Comparison of ENCODE assay signal across 8 mouse cellular contexts in the genomic region with DNA sequence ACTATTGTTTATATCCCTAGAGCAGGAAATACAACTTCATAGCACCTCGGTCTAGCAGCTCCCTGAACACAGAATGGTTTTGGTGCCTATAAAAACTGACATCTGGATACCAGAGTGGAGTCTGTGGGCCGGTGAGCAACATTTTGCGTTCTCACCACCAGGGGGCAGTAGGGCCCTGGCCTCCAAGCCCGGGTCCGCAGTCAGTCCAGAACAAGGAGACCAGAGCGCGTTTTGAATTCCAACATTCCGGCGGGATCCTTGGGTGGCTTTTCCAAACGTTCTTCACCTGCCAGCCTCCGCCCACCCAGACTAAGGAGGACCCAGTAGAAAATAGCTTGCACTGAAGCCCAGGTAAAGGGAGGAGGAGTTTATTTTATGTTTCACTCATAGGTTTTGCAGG. TPM values are rescaled to one million over a fixed set of nuclear protein-coding genes. Genes with fewer than 3 reads are reported as not detected.
A peak's percentile ranks its signal among the peaks of the same experiment; 100 is the strongest.
DNase-seq lines count a peak whose midpoint lies in the region; ATAC-seq and TF ChIP-seq lines count a peak whose summit lies in the region.

No protein-coding gene starts in this region.

- peaks cover 15% of the 10 kb centered on the region for H3K27me3 ChIP-seq in forebrain, postnatal 0 days (ENCODE audit: insufficient read depth, low read length)
- H3K27me3 ChIP-seq in hindbrain, embryonic 14.5 days (ENCODE audit: control insufficient read depth, insufficient read depth, low read length), result peaks cover 37% of the 10 kb centered on the region
- peaks cover 40% of the 10 kb centered on the region for H3K27me3 ChIP-seq in megakaryocyte, embryonic 14.5 days (replicated peaks)

- no peaks in the 10 kb centered on the region for H3K36me3 ChIP-seq in forebrain, postnatal 0 days (ENCODE audit: insufficient read depth)
- no peaks in the 10 kb centered on the region for H3K36me3 ChIP-seq in hindbrain, embryonic 14.5 days (replicated peaks; ENCODE audit: control insufficient read depth, insufficient read depth)
- no peaks in the 10 kb centered on the region for H3K36me3 ChIP-seq in megakaryocyte, embryonic 14.5 days (replicated peaks; ENCODE audit: low read length)

- ATAC-seq in forebrain, postnatal 0 days, result peak; percentile 48; the same call in 1 of the 2 replicates
- ATAC-seq in hindbrain, embryonic 14.5 days (ENCODE audit: low FRiP score), result peak; percentile 64

- DNase-seq in MN1 (ENCODE audit: low spot score), result peak; percentile 91
- peak; percentile 78 for DNase-seq in cerebellum, adult 11-12 months
- DNase-seq in forebrain, postnatal 0 days, result peak; percentile 84
- DNase-seq in hindbrain, embryonic 14.5 days (ENCODE audit: low spot score), result peak; percentile 86
- peak; percentile 77 to 86 for DNase-seq in layer of hippocampus, postnatal 25 days (ENCODE audit: extremely low spot score in 1 of 2, low spot score in 1 of 2)
- peak; percentile 84 to 88 for DNase-seq in right cerebral cortex, postnatal 10 days (ENCODE audit: low spot score in 2 of 2)
- DNase-seq in urinary bladder, postnatal 25 days (ENCODE audit: low spot score), result peak; percentile 89

- no peak overlapping the region for H3K27ac ChIP-seq in forebrain, postnatal 0 days (ENCODE audit: low read depth, low read length)
- no peak overlapping the region for H3K27ac ChIP-seq in hindbrain, embryonic 14.5 days

- peaks cover 12% of the 10 kb centered on the region; the same call in 1 of the 2 replicates for H3K4me1 ChIP-seq in forebrain, postnatal 0 days (ENCODE audit: insufficient read depth)
- H3K4me1 ChIP-seq in hindbrain, embryonic 14.5 days (replicated peaks; ENCODE audit: control insufficient read depth, insufficient read depth, low read length), result peaks cover 25% of the 10 kb centered on the region
- H3K4me1 ChIP-seq in megakaryocyte, embryonic 14.5 days, result peaks cover 48% of the 10 kb centered on the region

- H3K9ac ChIP-seq in forebrain, postnatal 0 days, result no peak overlapping the region
- H3K9ac ChIP-seq in hindbrain, embryonic 14.5 days, result no peak overlapping the region

- peak overlapping the region; percentile 16 for H3K4me2 ChIP-seq in forebrain, postnatal 0 days (ENCODE audit: low read depth)
- peak overlapping the region; percentile 99; the same call in 1 of the 2 replicates for H3K4me2 ChIP-seq in hindbrain, embryonic 14.5 days (replicated peaks)

- TF ChIP-seq CTCF in forebrain, postnatal 0 days (IDR thresholded peaks at IDR 0.05; ENCODE audit: low read depth), result peak; percentile 92

- H3K4me3 ChIP-seq in forebrain, postnatal 0 days (ENCODE audit: low read depth, low read length), result no peak overlapping the region
- no peak overlapping the region for H3K4me3 ChIP-seq in hindbrain, embryonic 14.5 days (replicated peaks; ENCODE audit: low read length)
- peak overlapping the region; percentile 44 for H3K4me3 ChIP-seq in megakaryocyte, embryonic 14.5 days (replicated peaks)

- no peaks in the 10 kb centered on the region for H3K9me3 ChIP-seq in forebrain, postnatal 0 days (ENCODE audit: low read length)
- no peaks in the 10 kb centered on the region for H3K9me3 ChIP-seq in hindbrain, embryonic 14.5 days (ENCODE audit: control insufficient read depth, low read length)
- H3K9me3 ChIP-seq in megakaryocyte, embryonic 14.5 days, result no peaks in the 10 kb centered on the region

- WGBS in forebrain, postnatal 0 days, result 2% methylated on average over 11 of the region's 11 CpGs
- 2% methylated on average over 11 of the region's 11 CpGs for WGBS in hindbrain, embryonic 14.5 days

RNA-seq across cellular contexts. Expression of a gene that starts 2.1 kb away (rescaled TPM):
- total RNA-seq in forebrain, postnatal 0 days (2014; rRNA removed), result not detected in 2 replicates
- 0.38 and 1.2 TPM in 2 replicates for polyA plus RNA-seq in forebrain, postnatal 0 days (2015; fragmentation: Nextera tagmentation; extraction: Ambion mirVana)
- polyA plus RNA-seq in hindbrain, embryonic 14.5 days (2014; fragmentation: Nextera tagmentation; extraction: Ambion mirVana), result 0.52 and 0.77 TPM in 2 replicates
- total RNA-seq in layer of hippocampus, postnatal 25 days (2021), result 1 to 10 TPM; 1.9 to 2.3 TPM
- not detected in 2 replicates for polyA plus RNA-seq in megakaryocyte, embryonic 14.5 days (2012; ENCODE audit: insufficient read depth, low replicate concordance)

RNA-seq across cellular contexts. Expression of a gene that starts 8.6 kb away (rescaled TPM):
- total RNA-seq in forebrain, postnatal 0 days (2014; rRNA removed), result 0.15 and 0.81 TPM in 2 replicates
- polyA plus RNA-seq in forebrain, postnatal 0 days (2015; fragmentation: Nextera tagmentation; extraction: Ambion mirVana), result 0.36 and 0.86 TPM in 2 replicates
- polyA plus RNA-seq in hindbrain, embryonic 14.5 days (2014; fragmentation: Nextera tagmentation; extraction: Ambion mirVana), result 0.54 and 0.76 TPM in 2 replicates
- total RNA-seq in layer of hippocampus, postnatal 25 days (2021), result under 1 TPM; 0.20 to 0.33 TPM
- 0.75 and 2.7 TPM in 2 replicates for polyA plus RNA-seq in megakaryocyte, embryonic 14.5 days (2012; ENCODE audit: insufficient read depth, low replicate concordance)

RNA-seq across cellular contexts. Expression of a gene that starts 11.4 kb away (rescaled TPM):
- 2.7 and 5.4 TPM in 2 replicates for total RNA-seq in forebrain, postnatal 0 days (2014; rRNA removed)
- polyA plus RNA-seq in forebrain, postnatal 0 days (2015; fragmentation: Nextera tagmentation; extraction: Ambion mirVana), result 2.8 and 4.3 TPM in 2 replicates
- 3.7 and 5.5 TPM in 2 replicates for polyA plus RNA-seq in hindbrain, embryonic 14.5 days (2014; fragmentation: Nextera tagmentation; extraction: Ambion mirVana)
- 1 to 10 TPM; 2.7 to 2.9 TPM for total RNA-seq in layer of hippocampus, postnatal 25 days (2021)
- polyA plus RNA-seq in megakaryocyte, embryonic 14.5 days (2012; ENCODE audit: insufficient read depth, low replicate concordance), result not detected in 2 replicates

RNA-seq across cellular contexts. Expression of a gene that starts 12.4 kb away (rescaled TPM):
- 116 and 117 TPM in 2 replicates for total RNA-seq in forebrain, postnatal 0 days (2014; rRNA removed)
- 6.7 and 6.9 TPM in 2 replicates for polyA plus RNA-seq in forebrain, postnatal 0 days (2015; fragmentation: Nextera tagmentation; extraction: Ambion mirVana)
- 11.1 and 11.3 TPM in 2 replicates for polyA plus RNA-seq in hindbrain, embryonic 14.5 days (2014; fragmentation: Nextera tagmentation; extraction: Ambion mirVana)
- 10 to 100 TPM; 44.2 to 45.4 TPM for total RNA-seq in layer of hippocampus, postnatal 25 days (2021)
- polyA plus RNA-seq in megakaryocyte, embryonic 14.5 days (2012; ENCODE audit: insufficient read depth, low replicate concordance), result 72.0 and 104 TPM in 2 replicates

RNA-seq across cellular contexts. Expression of a gene that starts 32.5 kb away (rescaled TPM):
- total RNA-seq in forebrain, postnatal 0 days (2014; rRNA removed), result 0.31 and 0.86 TPM in 2 replicates
- polyA plus RNA-seq in forebrain, postnatal 0 days (2015; fragmentation: Nextera tagmentation; extraction: Ambion mirVana), result 0.29 and 0.45 TPM in 2 replicates
- polyA plus RNA-seq in hindbrain, embryonic 14.5 days (2014; fragmentation: Nextera tagmentation; extraction: Ambion mirVana), result 0.34 and 0.48 TPM in 2 replicates
- total RNA-seq in layer of hippocampus, postnatal 25 days (2021), result 1 to 10 TPM; 2.0 to 2.4 TPM
- polyA plus RNA-seq in megakaryocyte, embryonic 14.5 days (2012; ENCODE audit: insufficient read depth, low replicate concordance), result 7.7 and 7.9 TPM in 2 replicates
